Mouse (Mus musculus) adrenal gland, postnatal 10 days (tissue): ENCODE results near the gene Zbtb49. TPM values are rescaled to one million over a fixed set of nuclear protein-coding genes. Genes with fewer than 3 reads are reported as not detected.

ENCODE experiments used
- total RNA-seq, 2 experiments: library from RNA; stranded (reverse); gene quantifications; 2 replicates each; pipeline ENCODE4 v1.2.3; 2021

Zbtb49 gene
- total RNA-seq, 2 experiments from 2014 or later, result 7.0 to 12.4 TPM

Other genes with a start within 250 kb of the Zbtb49 start
- gene Stx18, start 181.7 kb downstream of the Zbtb49 start, total RNA-seq, result 10 to 100 TPM; 46.0 to 48.2 TPM
- 10 to 100 TPM; 65.8 to 83.3 TPM for gene Nsg1, start 60.5 kb downstream of the Zbtb49 start, total RNA-seq
- 10 to 100 TPM; 17.4 to 23.5 TPM for gene Lyar, start within 50 bp of the Zbtb49 start, total RNA-seq
- 10 to 100 TPM; 39.0 to 41.6 TPM for gene Tmem128, start 39.7 kb upstream of the Zbtb49 start, total RNA-seq
- 10 to 100 TPM; 48.5 to 58.9 TPM for gene Otop1, start 55.5 kb upstream of the Zbtb49 start, total RNA-seq
- gene Drd5, start 98.9 kb upstream of the Zbtb49 start, total RNA-seq, result not detected